Mouse (Mus musculus): ENCODE data around the gene H2-DMb1. TPM values are rescaled to one million over a fixed set of nuclear protein-coding genes. Genes with fewer than 3 reads are reported as not detected.
A peak's percentile ranks its signal among the peaks of the same experiment; 100 is the strongest.

The H2-DMb1 gene
- total RNA-seq, 2 experiments from 2014 or later, result 39.4 to 60.3 TPM

- ATAC-seq (replicated peaks; ENCODE audit: poor library complexity), result peak; percentile 85
Observed at GRCm38 (mm10) chr17:34187261-34187916, 34.5 kb downstream of the H2-DMb1 start, which contains the start of the genes Tap1 and Psmb9. Tap1 (plus strand) TSS chr17:34187553. Psmb9 (minus strand) TSS chr17:34187764.

GRCm38 (mm10) chr17:34188010-34188409 is 35.1 kb downstream of the H2-DMb1 start:
- ATAC-seq (replicated peaks; ENCODE audit: poor library complexity), result peak; percentile 41

GRCm38 (mm10) chr17:34188986-34189385 is 36.1 kb downstream of the H2-DMb1 start:
- ATAC-seq (replicated peaks; ENCODE audit: poor library complexity), result no peak

GRCm38 (mm10) chr17:34192852-34193251 is 40.0 kb downstream of the H2-DMb1 start:
- no peak for ATAC-seq (replicated peaks; ENCODE audit: poor library complexity)

GRCm38 (mm10) chr17:34193468-34193867 is 40.6 kb downstream of the H2-DMb1 start:
- no peak for ATAC-seq (replicated peaks; ENCODE audit: poor library complexity)

- no peak for ATAC-seq (replicated peaks; ENCODE audit: poor library complexity)
Observed at GRCm38 (mm10) chr17:34194723-34195122, 41.9 kb downstream of the H2-DMb1 start.

- ATAC-seq (replicated peaks; ENCODE audit: poor library complexity), result peak; percentile 52
Observed at GRCm38 (mm10) chr17:34196491-34196890, 43.6 kb downstream of the H2-DMb1 start.

- peak; percentile 76 for ATAC-seq (replicated peaks; ENCODE audit: poor library complexity)
Observed at GRCm38 (mm10) chr17:34196941-34197894, 44.3 kb downstream of the H2-DMb1 start, which contains the start of gene Psmb8. Psmb8 (plus strand) TSS chr17:34197721.

GRCm38 (mm10) chr17:34197904-34198520 is 45.1 kb downstream of the H2-DMb1 start:
- peak; percentile 59 for ATAC-seq (replicated peaks; ENCODE audit: poor library complexity)

GRCm38 (mm10) chr17:34198521-34198912 is 45.6 kb downstream of the H2-DMb1 start:
- peak; percentile 27 for ATAC-seq (replicated peaks; ENCODE audit: poor library complexity)

- ATAC-seq (replicated peaks; ENCODE audit: poor library complexity), result no peak
Observed at GRCm38 (mm10) chr17:34199050-34199619, 46.3 kb downstream of the H2-DMb1 start.

- ATAC-seq (replicated peaks; ENCODE audit: poor library complexity), result no peak
Observed at GRCm38 (mm10) chr17:34200047-34200446, 47.2 kb downstream of the H2-DMb1 start.

GRCm38 (mm10) chr17:34200772-34201505 is 48.1 kb downstream of the H2-DMb1 start:
- no peak for ATAC-seq (replicated peaks; ENCODE audit: poor library complexity)

- ATAC-seq (replicated peaks; ENCODE audit: poor library complexity), result no peak
Observed at GRCm38 (mm10) chr17:34201506-34202055, 48.7 kb downstream of the H2-DMb1 start.

GRCm38 (mm10) chr17:34202760-34203442 is 50.0 kb downstream of the H2-DMb1 start:
- no peak for ATAC-seq (replicated peaks; ENCODE audit: poor library complexity)

- ATAC-seq (replicated peaks; ENCODE audit: poor library complexity), result no peak
Observed at GRCm38 (mm10) chr17:34203444-34203843, 50.6 kb downstream of the H2-DMb1 start, which contains the start of gene Tap2. Tap2 (plus strand) TSS chr17:34203527.

GRCm38 (mm10) chr17:34204303-34205010 is 51.6 kb downstream of the H2-DMb1 start:
- ATAC-seq (replicated peaks; ENCODE audit: poor library complexity), result peak; percentile 70

- ATAC-seq (replicated peaks; ENCODE audit: poor library complexity), result peak; percentile 7; the same call in 1 of the 2 replicates
Observed at GRCm38 (mm10) chr17:34205021-34205745, 52.3 kb downstream of the H2-DMb1 start.

Measured in megakaryocyte progenitor cell, adult 5-6 weeks (primary cell).